Mouse (Mus musculus): ENCODE results near the gene Ubac2.

Ubac2 gene

DNA sequence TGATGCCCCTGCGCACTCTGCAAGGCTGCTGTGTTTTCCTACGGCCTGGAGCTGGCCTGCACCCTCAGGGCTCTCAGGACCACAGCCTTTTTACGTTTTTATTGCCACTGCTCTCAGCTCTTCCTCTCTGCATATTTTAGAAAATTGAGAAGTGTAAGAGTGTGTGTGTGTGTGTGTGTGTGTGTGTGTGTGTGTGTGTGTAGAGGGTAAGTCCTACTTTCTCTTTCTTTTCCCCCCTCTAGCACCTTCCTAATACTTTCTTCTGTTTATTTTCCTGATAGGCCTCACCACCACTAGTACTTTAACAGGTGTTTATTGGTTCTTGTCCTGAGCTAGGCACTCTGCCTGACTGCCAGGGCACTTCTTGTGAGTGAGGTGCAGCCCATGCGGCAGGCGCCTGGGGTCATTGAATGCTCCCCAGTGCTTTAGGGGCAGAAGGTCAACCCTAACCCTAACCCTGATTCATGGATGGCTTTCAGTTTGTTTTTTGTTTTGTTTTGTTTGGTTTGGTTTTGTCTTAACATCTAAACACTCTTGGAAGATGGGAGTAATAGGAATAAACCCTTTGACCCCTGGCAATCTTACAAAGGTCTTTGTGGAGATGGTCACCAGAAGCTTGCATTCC, 16.2 kb downstream of the Ubac2 start:
- no peak for DNase-seq (ENCODE audit: low read depth in 1 of 2, low spot score in 2 of 2)

DNA sequence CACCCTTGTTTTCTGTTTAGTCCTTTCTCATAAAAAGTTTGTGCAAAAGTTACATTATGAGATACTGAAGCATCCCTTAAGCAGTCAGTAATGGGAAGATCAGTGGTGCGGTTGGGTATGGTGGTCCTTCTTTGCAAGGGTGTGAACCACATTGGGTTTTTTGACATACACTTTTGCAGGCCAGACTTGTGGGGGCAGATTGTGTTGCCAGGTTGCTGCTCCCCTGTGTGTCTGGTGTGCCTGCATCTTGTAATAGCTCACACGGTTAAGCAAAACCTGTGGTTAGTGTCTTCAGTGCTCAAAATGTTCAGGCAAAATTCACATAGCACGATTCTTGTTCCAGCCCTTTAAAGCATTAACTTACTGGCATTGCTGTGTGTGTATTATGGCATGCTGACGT, 16.9 kb downstream of the Ubac2 start:
- DNase-seq (ENCODE audit: low read depth in 1 of 2, low spot score in 2 of 2): no peak

GRCm38 (mm10) chr14:121896126-121897090, 18.0 kb downstream of the Ubac2 start:
- no peak for DNase-seq (ENCODE audit: low read depth in 1 of 2, low spot score in 2 of 2)

GRCm38 (mm10) chr14:121897773-121898172, 19.4 kb downstream of the Ubac2 start:
- no peak for DNase-seq (ENCODE audit: low read depth in 1 of 2, low spot score in 2 of 2)

DNA sequence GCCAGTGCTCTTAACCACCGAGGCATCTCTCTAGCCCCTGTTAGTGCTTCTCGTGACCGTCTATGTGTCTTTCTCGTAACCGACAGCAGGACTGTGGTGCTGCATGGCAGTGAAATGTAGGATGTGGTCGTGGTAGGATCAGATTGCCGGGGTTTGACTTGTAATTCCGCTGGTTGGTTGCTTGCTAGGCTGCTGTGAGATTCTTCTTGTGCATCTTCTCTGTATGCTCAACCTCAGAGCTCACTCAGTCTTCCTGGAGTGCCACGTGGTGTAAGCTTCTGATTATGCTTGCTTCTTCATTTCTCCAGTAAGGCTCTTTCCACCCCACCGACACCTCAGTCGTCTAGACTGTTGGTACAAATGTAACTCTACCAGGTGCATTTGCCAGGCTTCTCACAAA, 20.1 kb downstream of the Ubac2 start:
- no peak for DNase-seq (ENCODE audit: low read depth in 1 of 2, low spot score in 2 of 2)

- DNase-seq (ENCODE audit: low read depth in 1 of 2, low spot score in 2 of 2): no peak
These were observed 20.7 kb downstream of the Ubac2 start for GRCm38 (mm10) chr14:121899071-121899470.

GRCm38 (mm10) chr14:121901511-121901910, 23.1 kb downstream of the Ubac2 start:
- no peak for DNase-seq (ENCODE audit: low read depth in 1 of 2, low spot score in 2 of 2)

GRCm38 (mm10) chr14:121903381-121903876, 25.0 kb downstream of the Ubac2 start:
- DNase-seq (ENCODE audit: low read depth in 1 of 2, low spot score in 2 of 2): no peak

DNA sequence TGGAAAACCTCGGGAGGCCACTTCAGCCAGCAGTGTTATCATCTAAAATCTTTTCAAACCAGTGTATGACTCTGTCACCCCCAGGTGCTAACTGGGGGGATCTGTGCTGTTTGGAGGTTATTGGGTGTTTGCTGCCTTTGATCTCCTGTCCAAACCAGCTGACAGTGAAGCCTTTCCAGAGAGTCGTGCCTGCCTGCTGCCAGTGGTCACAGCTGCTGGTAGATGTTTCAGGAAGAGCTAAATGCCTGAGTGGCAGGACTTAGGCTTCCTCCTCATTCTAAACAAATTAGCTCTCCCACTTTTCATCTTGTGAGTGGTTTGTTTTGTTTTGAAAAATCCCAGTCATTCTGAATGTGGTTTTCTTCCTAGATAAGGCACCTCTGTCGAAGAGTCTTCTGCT, 26.3 kb downstream of the Ubac2 start:
- no peak for DNase-seq (ENCODE audit: low read depth in 1 of 2, low spot score in 2 of 2)

DNA sequence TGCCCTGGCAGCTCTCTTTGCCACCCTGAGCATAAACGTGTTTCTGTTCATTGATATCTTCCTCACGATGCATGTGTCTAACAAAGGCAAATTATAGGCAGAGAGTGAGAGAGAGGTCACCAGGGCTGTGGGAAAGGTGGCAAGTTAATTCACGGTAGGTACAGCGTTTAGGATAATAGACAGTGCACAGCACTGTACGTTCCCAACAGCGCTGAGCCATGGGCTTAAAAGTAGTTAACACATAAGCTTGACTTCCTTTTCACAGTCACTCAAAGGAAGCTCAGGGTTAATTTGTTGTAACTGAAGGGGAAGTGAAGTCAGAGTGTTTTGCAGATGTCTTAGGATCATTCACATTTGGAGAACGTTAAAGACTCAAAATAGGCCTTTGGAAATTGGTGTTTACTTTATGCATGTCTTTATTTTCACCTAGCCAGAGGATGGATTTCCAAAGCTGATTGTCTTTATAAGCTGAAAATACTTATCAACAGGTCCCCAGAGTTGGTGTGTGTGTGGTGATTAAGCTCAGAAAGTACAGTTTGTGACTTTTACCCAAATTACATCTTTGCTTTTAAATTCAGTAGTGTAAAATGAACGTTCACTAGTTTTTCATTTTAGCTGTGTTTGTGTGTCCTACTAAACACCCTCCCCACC, 28.0 kb downstream of the Ubac2 start:
- no peak for DNase-seq (ENCODE audit: low read depth in 1 of 2, low spot score in 2 of 2)

DNA sequence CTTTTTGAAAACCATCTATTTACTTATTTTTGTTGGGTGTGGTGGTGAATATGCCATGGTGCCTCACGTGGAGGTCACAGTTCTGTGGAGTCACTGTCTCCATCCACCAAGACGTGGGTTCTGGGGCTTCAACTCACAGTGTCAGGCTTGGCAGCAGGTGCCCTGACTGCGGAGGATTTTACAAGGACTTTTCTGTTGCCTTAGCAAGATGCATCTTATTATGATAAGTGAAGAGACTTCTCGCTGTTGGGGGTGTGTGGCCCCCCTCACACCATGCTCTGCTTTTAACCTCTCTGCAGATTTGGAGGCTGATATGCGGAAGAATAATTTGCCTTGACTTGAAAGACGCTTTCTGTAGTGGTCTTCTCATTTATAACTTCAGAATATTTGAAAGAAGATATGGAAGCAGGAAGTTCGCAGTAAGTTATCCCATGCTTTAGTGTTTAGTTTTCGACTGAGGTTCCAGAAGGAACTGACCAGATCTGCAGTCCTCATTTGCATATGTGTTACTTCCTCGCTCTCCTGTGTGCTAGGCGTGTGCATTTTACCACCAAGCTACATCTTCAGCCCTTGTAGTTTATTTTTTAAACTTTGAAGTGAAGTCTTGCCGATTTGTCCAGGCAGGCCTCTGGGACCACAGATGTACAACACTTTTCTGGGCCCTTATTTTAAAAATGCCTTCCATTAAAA, 28.7 kb downstream of the Ubac2 start:
- no peak for DNase-seq (ENCODE audit: low read depth in 1 of 2, low spot score in 2 of 2)

- DNase-seq (ENCODE audit: low read depth in 1 of 2, low spot score in 2 of 2): no peak
These were observed 31.4 kb downstream of the Ubac2 start for GRCm38 (mm10) chr14:121909868-121910267.

DNA sequence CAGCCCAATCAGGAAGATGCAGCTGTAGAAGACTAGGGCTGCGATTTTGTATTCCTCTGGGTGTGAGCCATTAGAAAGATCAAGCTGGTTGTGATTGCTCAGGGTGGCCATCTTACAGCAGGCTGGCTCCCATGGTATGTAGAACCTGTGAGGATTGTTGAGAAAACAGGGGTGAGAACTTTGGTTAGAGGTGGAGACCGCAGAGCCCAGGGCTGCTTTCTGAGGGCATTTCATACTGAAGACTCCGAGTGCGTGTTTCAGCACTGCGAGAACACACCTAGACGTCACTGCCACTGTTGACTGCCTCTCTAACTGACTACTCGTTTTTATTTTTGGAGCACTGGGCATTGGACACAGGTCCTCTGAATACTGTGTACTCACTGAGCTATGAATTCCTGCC, 34.1 kb downstream of the Ubac2 start:
- no peak for DNase-seq (ENCODE audit: low read depth in 1 of 2, low spot score in 2 of 2)

DNA sequence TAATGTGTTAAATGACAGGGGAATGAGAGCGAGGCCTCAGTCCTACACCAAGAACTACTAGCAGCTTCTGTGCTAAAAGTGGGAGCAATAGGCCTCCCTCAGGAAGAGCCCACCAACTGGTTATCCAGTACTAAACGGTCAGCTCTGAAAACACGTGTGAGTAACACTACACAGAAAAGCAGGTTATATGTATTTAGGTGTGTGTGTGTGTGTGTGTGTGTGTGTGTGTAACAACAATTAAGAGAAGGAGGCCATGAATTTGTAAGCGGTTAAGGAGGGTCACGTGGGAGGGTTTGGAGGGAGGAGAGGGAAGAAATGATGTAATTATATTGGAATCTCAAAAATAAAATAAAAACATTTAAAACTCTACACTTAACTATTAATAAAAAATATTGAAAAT, 36.7 kb downstream of the Ubac2 start:
- no peak for DNase-seq (ENCODE audit: low read depth in 1 of 2, low spot score in 2 of 2)

- peak in 1 of 2 experiments; percentile 34 for DNase-seq (ENCODE audit: low read depth in 1 of 2, low spot score in 2 of 2)
These were observed 37.2 kb downstream of the Ubac2 start, which contains the start of gene Gpr18 for GRCm38 (mm10) chr14:121915621-121916020. Gene Gpr18, minus strand, starts transcription at chr14:121915781.

GRCm38 (mm10) chr14:121916311-121917094, 38.1 kb downstream of the Ubac2 start:
- DNase-seq (ENCODE audit: low read depth in 1 of 2, low spot score in 2 of 2): peak in 1 of 2 experiments; percentile 27

GRCm38 (mm10) chr14:121918266-121918665, 39.8 kb downstream of the Ubac2 start:
- DNase-seq (ENCODE audit: low read depth in 1 of 2, low spot score in 2 of 2): no peak

GRCm38 (mm10) chr14:121919752-121920151, 41.3 kb downstream of the Ubac2 start:
- no peak for DNase-seq (ENCODE audit: low read depth in 1 of 2, low spot score in 2 of 2)

- DNase-seq (ENCODE audit: low read depth in 1 of 2, low spot score in 2 of 2): no peak
These were observed 42.2 kb downstream of the Ubac2 start for GRCm38 (mm10) chr14:121920511-121921124.

DNA sequence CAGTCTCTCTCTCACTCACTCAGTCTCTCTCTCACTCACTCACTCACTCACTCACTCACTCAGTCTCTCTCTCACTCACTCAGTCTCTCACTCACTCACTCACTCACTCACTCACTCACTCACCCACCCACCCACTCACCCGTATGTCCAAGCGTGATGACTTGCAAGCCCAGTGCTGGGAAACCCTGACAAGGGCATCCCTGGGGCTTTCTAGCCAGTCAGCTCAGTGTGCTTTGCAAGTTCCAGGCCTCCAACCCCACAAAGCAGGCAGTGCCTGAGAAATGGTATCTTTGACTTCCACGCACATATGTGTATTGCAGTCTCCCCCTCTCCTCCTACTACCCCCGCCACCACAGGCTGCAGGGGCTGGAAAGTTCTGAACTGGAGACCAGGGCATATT, 43.6 kb downstream of the Ubac2 start:
- no peak for DNase-seq (ENCODE audit: low read depth in 1 of 2, low spot score in 2 of 2)

Measured in monocyte, adult 2 months (primary cell).